ENCODE assay signal across 11 mouse cellular contexts in genomic region chrX:47937740-47938139, GRCm38 (mm10). TPM values are rescaled to one million over a fixed set of nuclear protein-coding genes. Genes with fewer than 3 reads are reported as not detected.
DNase-seq lines count a peak whose midpoint lies in the region; ATAC-seq and TF ChIP-seq lines count a peak whose summit lies in the region.
"Had no signal": no experiment of that assay in that cellular context is flagged by ENCODE, and none has a peak within 500 bp of the region (broad histone marks: within the 10 kb centered on the region; RNA-seq: fewer than 3 reads in every experiment).

No protein-coding gene starts in this region.

- H3K9ac ChIP-seq in midbrain, embryonic 11.5 days (ENCODE audit: low read length), result no peak overlapping the region
- H3K9ac ChIP-seq in heart, embryonic 12.5 days, result no peak overlapping the region
- H3K9ac ChIP-seq: embryonic facial prominence, embryonic 15.5 days had no signal

- no peak overlapping the region for H3K4me2 ChIP-seq in midbrain, embryonic 11.5 days
- H3K4me2 ChIP-seq in heart, embryonic 12.5 days, result no peak overlapping the region
- H3K4me2 ChIP-seq: embryonic facial prominence, embryonic 15.5 days had no signal

- H3K36me3 ChIP-seq in midbrain, embryonic 11.5 days (ENCODE audit: control insufficient read depth, insufficient read depth, low read length), result no peaks in the 10 kb centered on the region
- H3K36me3 ChIP-seq in heart, embryonic 12.5 days, result peaks cover 12% of the 10 kb centered on the region; the same call in 1 of the 2 replicates
- H3K36me3 ChIP-seq: embryonic facial prominence, embryonic 15.5 days; G1E had no signal

- 37% methylated on average over 2 of the region's 2 CpGs for WGBS in midbrain, embryonic 11.5 days
- WGBS in heart, embryonic 12.5 days, result 20% methylated on average over 2 of the region's 2 CpGs

- H3K9me3 ChIP-seq in midbrain, embryonic 11.5 days (ENCODE audit: control insufficient read depth, low read length), result no peaks in the 10 kb centered on the region
- H3K9me3 ChIP-seq in heart, embryonic 12.5 days (replicated peaks), result no peaks in the 10 kb centered on the region
- H3K9me3 ChIP-seq: embryonic facial prominence, embryonic 15.5 days; G1E had no signal

- H3K27ac ChIP-seq in gastrocnemius, adult 2 months, result no peak overlapping the region
- H3K27ac ChIP-seq in left cerebral cortex, adult 2 months, result no peak overlapping the region
- peak overlapping the region; percentile 25; the same call in 1 of the 2 replicates for H3K27ac ChIP-seq in midbrain, embryonic 11.5 days (ENCODE audit: low read depth, low read length)
- H3K27ac ChIP-seq in heart, embryonic 12.5 days (ENCODE audit: poor library complexity, severe bottlenecking), result no peak overlapping the region
- H3K27ac ChIP-seq: embryonic facial prominence, embryonic 15.5 days; macrophage had no signal

- no peak for TF ChIP-seq CTCF in gastrocnemius, adult 2 months (IDR thresholded peaks at IDR 0.05)
- TF ChIP-seq CTCF in left cerebral cortex, adult 2 months (IDR thresholded peaks at IDR 0.05), result no peak
- TF ChIP-seq CTCF in brain, embryonic 14.5 days (IDR thresholded peaks at IDR 0.05; ENCODE audit: borderline replicate concordance, extremely low read depth, insufficient read depth, insufficient read length), result no peak

- H3K4me3 ChIP-seq in gastrocnemius, adult 2 months, result no peak overlapping the region
- no peak overlapping the region for H3K4me3 ChIP-seq in left cerebral cortex, adult 2 months
- no peak overlapping the region for H3K4me3 ChIP-seq in midbrain, embryonic 11.5 days (ENCODE audit: low read depth, low read length)
- no peak overlapping the region for H3K4me3 ChIP-seq in heart, embryonic 12.5 days
- H3K4me3 ChIP-seq: embryonic facial prominence, embryonic 15.5 days had no signal

- intact Hi-C loops in gastrocnemius, adult 2 months (cut with DNase I), result no loop called here
- intact Hi-C loops in left cerebral cortex, postnatal 4 days (cut with DNase I), result no loop called here
- intact Hi-C loops in left cerebral cortex, adult 2 months (cut with DNase I), result no loop called here

- no peak for TF ChIP-seq POLR2A in brain, embryonic 14.5 days (IDR thresholded peaks at IDR 0.05; ENCODE audit: borderline replicate concordance, extremely low read depth, insufficient read depth, insufficient read length, poor library complexity, severe bottlenecking)

- no peaks in the 10 kb centered on the region for H3K27me3 ChIP-seq in midbrain, embryonic 11.5 days (ENCODE audit: control insufficient read depth, insufficient read depth, low read length)
- H3K27me3 ChIP-seq in heart, embryonic 12.5 days (replicated peaks), result no peaks in the 10 kb centered on the region
- H3K27me3 ChIP-seq: embryonic facial prominence, embryonic 15.5 days had no signal

- ATAC-seq in midbrain, embryonic 11.5 days (ENCODE audit: low FRiP score), result peak; percentile 65; the same call in 1 of the 2 replicates
- ATAC-seq in erythroblast, adult 5-6 weeks (replicated peaks; ENCODE audit: low FRiP score, poor library complexity, severe bottlenecking), result no peak
- ATAC-seq in heart, embryonic 12.5 days (ENCODE audit: insufficient number of reproducible peaks, low FRiP score), result no peak

- H3K4me1 ChIP-seq in midbrain, embryonic 11.5 days (ENCODE audit: control insufficient read depth, insufficient read depth, low read length), result peaks cover 5% of the 10 kb centered on the region; the same call in 1 of the 2 replicates
- H3K4me1 ChIP-seq in heart, embryonic 12.5 days (replicated peaks), result no peaks in the 10 kb centered on the region
- H3K4me1 ChIP-seq: embryonic facial prominence, embryonic 15.5 days had no signal

- DNase-seq in gastrocnemius, adult 2 months, result peak; percentile 18
- no peak for DNase-seq in gastrocnemius, postnatal 25 days
- DNase-seq in left cerebral cortex, postnatal 4 days, result peak; percentile 58
- no peak for DNase-seq in left cerebral cortex, adult 2 months (ENCODE audit: extremely low spot score in 1 of 2, low spot score in 2 of 2)
- peak; percentile 92 for DNase-seq in brain, embryonic 14.5 days (ENCODE audit: low read depth)
- no peak for DNase-seq in midbrain, embryonic 11.5 days (ENCODE audit: low spot score, missing footprints)

RNA-seq across cellular contexts. Expression of gene Ocrl, which starts 25.6 kb away (rescaled TPM):
- total RNA-seq in gastrocnemius, adult 2 months (2021), result 10 to 100 TPM; 12.1 to 17.2 TPM
- 10 to 100 TPM in 1 of 2 experiments, 1 to 10 TPM in 1; 9.3 to 11.6 TPM for total RNA-seq in gastrocnemius, postnatal 25 days (2021)
- total RNA-seq in left cerebral cortex, postnatal 4 days (2021), result 10 to 100 TPM; 49.4 to 50.8 TPM
- 10 to 100 TPM; 52.9 to 56.7 TPM for total RNA-seq in left cerebral cortex, adult 2 months (2021)
- polyA plus RNA-seq in brain, embryonic 14.5 days (2012; rRNA removed), result 39.4 and 46.6 TPM in 2 replicates
- 21.5 and 26.1 TPM in 2 replicates for polyA plus RNA-seq in midbrain, embryonic 11.5 days (2014; fragmentation: Nextera tagmentation; extraction: Ambion mirVana)
- 20.5 and 22.1 TPM in 2 replicates for total RNA-seq in erythroblast, adult 5-6 weeks (2015; ENCODE audit: low replicate concordance)
- total RNA-seq in erythroblast, adult 5-6 weeks (2017; ENCODE audit: low replicate concordance), result 3.1 and 4.0 TPM in 2 replicates
- 13.4 and 14.4 TPM in 2 replicates for polyA plus RNA-seq in heart, embryonic 12.5 days (2016; fragmentation: Nextera tagmentation; extraction: Ambion mirVana)
- total RNA-seq: G1E had no signal
- polyA plus RNA-seq: G1E had no signal

RNA-seq across cellular contexts. Expression of gene Smarca1, which starts 45.0 kb away (rescaled TPM):
- total RNA-seq in gastrocnemius, adult 2 months (2021), result 1 to 10 TPM; 2.2 to 3.6 TPM
- total RNA-seq in gastrocnemius, postnatal 25 days (2021), result 1 to 10 TPM; 1.3 to 1.4 TPM
- 10 to 100 TPM; 52.3 to 53.1 TPM for total RNA-seq in left cerebral cortex, postnatal 4 days (2021)
- total RNA-seq in left cerebral cortex, adult 2 months (2021), result 10 to 100 TPM; 45.6 to 46.0 TPM
- polyA plus RNA-seq in brain, embryonic 14.5 days (2012; rRNA removed), result 14.0 and 21.2 TPM in 2 replicates
- polyA plus RNA-seq in midbrain, embryonic 11.5 days (2014; fragmentation: Nextera tagmentation; extraction: Ambion mirVana), result 30.8 and 35.4 TPM in 2 replicates
- not detected in 2 replicates for total RNA-seq in erythroblast, adult 5-6 weeks (2015; ENCODE audit: low replicate concordance)
- total RNA-seq in erythroblast, adult 5-6 weeks (2017; ENCODE audit: low replicate concordance), result not detected in 2 replicates
- 28.1 and 28.7 TPM in 2 replicates for polyA plus RNA-seq in heart, embryonic 12.5 days (2016; fragmentation: Nextera tagmentation; extraction: Ambion mirVana)
- total RNA-seq: G1E had no signal
- polyA plus RNA-seq: G1E, macrophage had no signal

Comparison
In these comparisons a context has a peak if more than half of its experiments do, and no peak if none do; other contexts are left out.
1. DNase-seq: peak in gastrocnemius, adult 2 months (single experiment), left cerebral cortex, postnatal 4 days (single experiment) and brain, embryonic 14.5 days (single experiment); none in gastrocnemius, postnatal 25 days (single experiment), left cerebral cortex, adult 2 months (0 of 2) and midbrain, embryonic 11.5 days (single experiment).
2. RNA of gene Smarca1, which starts 45.0 kb away (total RNA-seq): 52.3 to 53.1 TPM in left cerebral cortex, postnatal 4 days and 45.6 to 46.0 TPM in left cerebral cortex, adult 2 months; 2.2 to 3.6 TPM in gastrocnemius, adult 2 months, 1.3 to 1.4 TPM in gastrocnemius, postnatal 25 days and not detected in erythroblast, adult 5-6 weeks; every median in the first group is over 10 times any median in the second.